Mouse (Mus musculus): ENCODE results near the gene Sh3gl3.

GRCm38 (mm10) chr7:82206787-82207186 lies 33.1 kb downstream of the Sh3gl3 start:
- TF ChIP-seq CTCF (IDR thresholded peaks at IDR 0.05; ENCODE audit: low read depth) (no peak), EP300 (optimal IDR thresholded peaks at IDR 0.05) (no peak)
